Mouse (Mus musculus): ENCODE data around the gene Mlkl. TPM values are rescaled to one million over a fixed set of nuclear protein-coding genes. Genes with fewer than 3 reads are reported as not detected.
A peak's percentile ranks its signal among the peaks of the same experiment; 100 is the strongest.

Gene Mlkl
- polyA plus RNA-seq, 1 experiment from 2014 or later, result 3.2 TPM

DNA sequence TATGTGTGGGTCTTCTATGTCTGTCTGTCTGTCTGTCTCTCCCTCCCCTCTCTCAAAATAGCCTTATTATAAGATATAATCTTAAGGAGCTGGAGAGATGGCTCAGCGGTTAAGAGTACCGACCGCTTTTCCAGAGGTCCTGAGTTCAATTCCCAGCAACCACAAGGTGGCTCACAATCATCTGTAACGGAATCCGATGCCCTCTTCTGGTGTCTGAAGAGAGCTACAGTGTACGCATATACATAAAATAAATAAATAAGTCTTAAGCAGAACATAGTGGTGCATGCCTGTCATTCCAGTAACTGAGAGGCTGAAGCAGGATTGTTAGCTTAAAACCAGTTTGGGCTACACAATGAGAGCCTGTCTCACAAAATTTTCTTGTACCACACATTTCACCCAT, 12.6 kb upstream of the Mlkl start:
- no peak for ATAC-seq (ENCODE audit: insufficient read depth)
- DNase-seq, result no peak
- 82% methylated on average over 6 of the region's 6 CpGs for WGBS
- no peak overlapping the region for H3K27ac ChIP-seq (ENCODE audit: low read depth)
- TF ChIP-seq CTCF (IDR thresholded peaks at IDR 0.05; ENCODE audit: low read depth), result no peak; the same call in 1 of the 2 replicates
- no peaks in the 10 kb centered on the region for H3K27me3 ChIP-seq (ENCODE audit: insufficient read depth, low read length)
- H3K4me2 ChIP-seq, result no peak overlapping the region
- H3K36me3 ChIP-seq (ENCODE audit: insufficient read depth), result no peaks in the 10 kb centered on the region
- H3K4me1 ChIP-seq (ENCODE audit: insufficient read depth), result no peaks in the 10 kb centered on the region
- H3K4me3 ChIP-seq (ENCODE audit: low read depth, low read length), result no peak overlapping the region
- H3K9ac ChIP-seq, result no peak overlapping the region
- H3K9me3 ChIP-seq (ENCODE audit: low read depth, low read length), result no peaks in the 10 kb centered on the region

GRCm38 (mm10) chr8:111343225-111343624, 5.2 kb upstream of the Mlkl start:
- Histone ChIP-seq H3K9me3 (ENCODE audit: low read depth, low read length) (no peaks in the 10 kb centered on the region), H3K4me1 (ENCODE audit: insufficient read depth) (0 out of 2 replicates have a peak, but pooled peaks cover 3% of the 10 kb centered on the region), H3K36me3 (ENCODE audit: insufficient read depth) (no peaks in the 10 kb centered on the region), H3K4me3 (ENCODE audit: low read depth, low read length) (no peak overlapping the region), H3K9ac (no peak overlapping the region), H3K27ac (ENCODE audit: low read depth) (no peak overlapping the region), H3K27me3 (ENCODE audit: insufficient read depth, low read length) (0 out of 2 replicates have a peak, but pooled peaks cover 4% of the 10 kb centered on the region), H3K4me2 (no peak overlapping the region)
- TF ChIP-seq CTCF (IDR thresholded peaks at IDR 0.05; ENCODE audit: low read depth), result peak; percentile 95
- DNase-seq (peak; percentile 90), ATAC-seq (ENCODE audit: insufficient read depth) (peak; percentile 54; the same call in 1 of the 2 replicates)
- WGBS, result 7% methylated on average over 5 of the region's 5 CpGs

- 0 out of 2 replicates have a peak, but pooled peaks cover 4% of the 10 kb centered on the region for H3K4me1 ChIP-seq (ENCODE audit: insufficient read depth)
- H3K27me3 ChIP-seq (ENCODE audit: insufficient read depth, low read length), result 0 out of 2 replicates have a peak, but pooled peaks cover 4% of the 10 kb centered on the region
- H3K4me3 ChIP-seq (ENCODE audit: low read depth, low read length), result no peak overlapping the region
- WGBS, result 69% methylated on average over 3 of the region's 3 CpGs
- H3K9me3 ChIP-seq (ENCODE audit: low read depth, low read length), result no peaks in the 10 kb centered on the region
- TF ChIP-seq CTCF (IDR thresholded peaks at IDR 0.05; ENCODE audit: low read depth), result no peak
- H3K27ac ChIP-seq (ENCODE audit: low read depth), result no peak overlapping the region
- no peaks in the 10 kb centered on the region for H3K36me3 ChIP-seq (ENCODE audit: insufficient read depth)
- ATAC-seq (ENCODE audit: insufficient read depth) (no peak), DNase-seq (no peak)
- no peak overlapping the region for H3K9ac ChIP-seq
- no peak overlapping the region for H3K4me2 ChIP-seq
These were observed 2.2 kb upstream of the Mlkl start for GRCm38 (mm10) chr8:111340186-111340585.

- Histone ChIP-seq H3K27ac (ENCODE audit: low read depth) (no peak overlapping the region), H3K4me2 (peak overlapping the region; percentile 73), H3K27me3 (ENCODE audit: insufficient read depth, low read length) (0 out of 2 replicates have a peak, but pooled peaks cover 4% of the 10 kb centered on the region), H3K36me3 (ENCODE audit: insufficient read depth) (no peaks in the 10 kb centered on the region), H3K4me3 (ENCODE audit: low read depth, low read length) (peak overlapping the region; percentile 37), H3K9ac (no peak overlapping the region), H3K9me3 (ENCODE audit: low read depth, low read length) (no peaks in the 10 kb centered on the region), H3K4me1 (ENCODE audit: insufficient read depth) (0 out of 2 replicates have a peak, but pooled peaks cover 4% of the 10 kb centered on the region)
- DNase-seq, result peak; percentile 12
- no peak for TF ChIP-seq CTCF (IDR thresholded peaks at IDR 0.05; ENCODE audit: low read depth)
- 40% methylated on average over 12 of the region's 12 CpGs for WGBS
- ATAC-seq (ENCODE audit: insufficient read depth), result no peak
These were observed 612 bp upstream of the Mlkl start for GRCm38 (mm10) chr8:111338370-111339208.

GRCm38 (mm10) chr8:111337311-111337889, 577 bp downstream of the Mlkl start:
- peak overlapping the region; percentile 37 for H3K4me3 ChIP-seq (ENCODE audit: low read depth, low read length)
- peak; percentile 9 for DNase-seq
- H3K9me3 ChIP-seq (ENCODE audit: low read depth, low read length), result no peaks in the 10 kb centered on the region
- no peak for ATAC-seq (ENCODE audit: insufficient read depth)
- H3K4me2 ChIP-seq, result peak overlapping the region; percentile 73
- WGBS, result 20% methylated on average over 17 of the region's 17 CpGs
- H3K9ac ChIP-seq, result peak overlapping the region; percentile 17; the same call in 1 of the 2 replicates
- no peak overlapping the region; the same call in 1 of the 2 replicates for H3K27ac ChIP-seq (ENCODE audit: low read depth)
- no peaks in the 10 kb centered on the region for H3K36me3 ChIP-seq (ENCODE audit: insufficient read depth)
- 0 out of 2 replicates have a peak, but pooled peaks cover 4% of the 10 kb centered on the region for H3K4me1 ChIP-seq (ENCODE audit: insufficient read depth)
- H3K27me3 ChIP-seq (ENCODE audit: insufficient read depth, low read length), result 0 out of 2 replicates have a peak, but pooled peaks cover 4% of the 10 kb centered on the region
- no peak for TF ChIP-seq CTCF (IDR thresholded peaks at IDR 0.05; ENCODE audit: low read depth)

DNA sequence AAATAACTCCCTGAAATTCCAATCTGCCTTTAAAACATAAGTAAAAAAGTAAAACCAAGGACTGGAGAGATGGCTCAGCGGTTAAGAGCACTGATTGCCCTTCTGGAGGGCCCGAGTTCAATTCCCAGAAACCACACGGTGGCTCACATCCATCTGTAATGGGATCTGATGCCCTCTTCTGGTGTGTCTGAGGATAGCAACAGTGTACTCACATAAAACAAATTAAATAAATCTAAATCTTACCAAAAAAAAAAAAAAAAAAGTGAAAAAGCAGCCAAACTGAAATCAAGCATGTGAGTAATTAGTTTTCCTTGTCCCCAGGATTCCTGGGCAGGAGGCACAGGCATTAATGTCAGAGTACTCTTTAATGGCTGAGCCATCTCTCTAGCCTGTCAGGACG, 1.3 kb downstream of the Mlkl start:
- Histone ChIP-seq H3K4me3 (ENCODE audit: low read depth, low read length) (no peak overlapping the region), H3K9ac (no peak overlapping the region), H3K27ac (ENCODE audit: low read depth) (no peak overlapping the region), H3K9me3 (ENCODE audit: low read depth, low read length) (no peaks in the 10 kb centered on the region), H3K4me2 (no peak overlapping the region), H3K27me3 (ENCODE audit: insufficient read depth, low read length) (0 out of 2 replicates have a peak, but pooled peaks cover 4% of the 10 kb centered on the region), H3K4me1 (ENCODE audit: insufficient read depth) (0 out of 2 replicates have a peak, but pooled peaks cover 4% of the 10 kb centered on the region), H3K36me3 (ENCODE audit: insufficient read depth) (no peaks in the 10 kb centered on the region)
- DNase-seq (no peak), ATAC-seq (ENCODE audit: insufficient read depth) (no peak)
- 83% methylated on average over 4 of the region's 4 CpGs for WGBS
- TF ChIP-seq CTCF (IDR thresholded peaks at IDR 0.05; ENCODE audit: low read depth), result no peak

All from lung, embryonic 14.5 days (tissue).